13 mouse cellular contexts compared by ENCODE assay signal in genomic region chr1:86623001-86624000, GRCm38 (mm10). TPM values are rescaled to one million over a fixed set of nuclear protein-coding genes. Genes with fewer than 3 reads are reported as not detected.
DNase-seq lines count a peak whose midpoint lies in the region; ATAC-seq and TF ChIP-seq lines count a peak whose summit lies in the region.
"Had no signal": no experiment of that assay in that cellular context is flagged by ENCODE, and none has a peak within 500 bp of the region (broad histone marks: within the 10 kb centered on the region; RNA-seq: fewer than 3 reads in every experiment).

No protein-coding gene starts in this region.

- peak overlapping the region; percentile 23 for H3K4me2 ChIP-seq in kidney, embryonic 16.5 days (replicated peaks; ENCODE audit: low read depth, low read length)
- H3K4me2 ChIP-seq in limb, embryonic 14.5 days (replicated peaks; ENCODE audit: low read depth, low read length, severe bottlenecking): peak overlapping the region; percentile 19; the same call in 1 of the 2 replicates
- H3K4me2 ChIP-seq in forebrain, embryonic 11.5 days (ENCODE audit: low read depth, low read length, severe bottlenecking): no peak overlapping the region
- H3K4me2 ChIP-seq: forebrain, embryonic 15.5 days; midbrain, embryonic 13.5 days had no signal

- H3K4me3 ChIP-seq in kidney, embryonic 16.5 days (ENCODE audit: low read length): no peak overlapping the region
- H3K4me3 ChIP-seq in limb, embryonic 14.5 days (replicated peaks; ENCODE audit: low read length): no peak overlapping the region
- no peak overlapping the region for H3K4me3 ChIP-seq in forebrain, embryonic 11.5 days (ENCODE audit: low read depth, low read length)
- H3K4me3 ChIP-seq: embryonic facial prominence, embryonic 10.5 days; forebrain, embryonic 15.5 days; midbrain, embryonic 13.5 days had no signal

- no peaks in the 10 kb centered on the region; the same call in 1 of the 2 replicates for H3K9me3 ChIP-seq in kidney, embryonic 16.5 days (ENCODE audit: low read length)
- no peaks in the 10 kb centered on the region for H3K9me3 ChIP-seq in limb, embryonic 14.5 days (ENCODE audit: control insufficient read depth, low read length)
- no peaks in the 10 kb centered on the region for H3K9me3 ChIP-seq in forebrain, embryonic 11.5 days (ENCODE audit: control insufficient read depth, low read length)
- H3K9me3 ChIP-seq: embryonic facial prominence, embryonic 10.5 days; forebrain, embryonic 15.5 days; midbrain, embryonic 13.5 days had no signal

- 0 out of 2 replicates have a peak, but pooled peaks cover 4% of the 10 kb centered on the region for H3K27me3 ChIP-seq in kidney, embryonic 16.5 days (ENCODE audit: insufficient read depth, low read length)
- no peaks in the 10 kb centered on the region for H3K27me3 ChIP-seq in limb, embryonic 14.5 days (ENCODE audit: control insufficient read depth, insufficient read depth, low read length)
- H3K27me3 ChIP-seq in forebrain, embryonic 11.5 days (ENCODE audit: control insufficient read depth, insufficient read depth, low read length): no peaks in the 10 kb centered on the region
- H3K27me3 ChIP-seq: forebrain, embryonic 15.5 days; midbrain, embryonic 13.5 days had no signal

- no peak for TF ChIP-seq POLR2A in limb, embryonic 14.5 days (IDR thresholded peaks at IDR 0.05; ENCODE audit: borderline replicate concordance, extremely low read depth, insufficient read depth, insufficient read length)

- H3K36me3 ChIP-seq in kidney, embryonic 16.5 days (ENCODE audit: insufficient read depth, low read length): no peaks in the 10 kb centered on the region
- no peaks in the 10 kb centered on the region for H3K36me3 ChIP-seq in limb, embryonic 14.5 days (ENCODE audit: control insufficient read depth, insufficient read depth, low read length)
- no peaks in the 10 kb centered on the region for H3K36me3 ChIP-seq in forebrain, embryonic 11.5 days (ENCODE audit: control insufficient read depth, insufficient read depth, low read length)
- H3K36me3 ChIP-seq: embryonic facial prominence, embryonic 10.5 days; forebrain, embryonic 15.5 days; midbrain, embryonic 13.5 days had no signal

- ATAC-seq in kidney, embryonic 16.5 days (ENCODE audit: low FRiP score, low TSS enrichment): no peak; the same call in 1 of the 2 replicates
- peak; percentile 47; the same call in 1 of the 2 replicates for ATAC-seq in limb, embryonic 14.5 days (ENCODE audit: low FRiP score, low read depth)
- no peak for ATAC-seq in forebrain, embryonic 11.5 days (replicated peaks; ENCODE audit: low FRiP score)
- ATAC-seq: forebrain, embryonic 15.5 days; liver, postnatal 0 days; midbrain, embryonic 13.5 days had no signal

- H3K9ac ChIP-seq in kidney, embryonic 16.5 days (replicated peaks; ENCODE audit: low read length): peak overlapping the region; percentile 10; the same call in 1 of the 2 replicates
- no peak overlapping the region for H3K9ac ChIP-seq in limb, embryonic 14.5 days (ENCODE audit: low read depth, low read length, severe bottlenecking)
- no peak overlapping the region for H3K9ac ChIP-seq in forebrain, embryonic 11.5 days (ENCODE audit: low read length)
- H3K9ac ChIP-seq: forebrain, embryonic 15.5 days; liver, postnatal 0 days; midbrain, embryonic 13.5 days had no signal

- WGBS in kidney, embryonic 16.5 days: 19% methylated on average over 16 of the region's 16 CpGs
- whole genome bisulfite sequencing in limb, embryonic 14.5 days: 22% methylated on average over 16 of the region's 16 CpGs
- WGBS in forebrain, embryonic 11.5 days: 80% methylated on average over 16 of the region's 16 CpGs

- no peak overlapping the region for H3K27ac ChIP-seq in kidney, embryonic 16.5 days (ENCODE audit: low read length)
- H3K27ac ChIP-seq in limb, embryonic 14.5 days (replicated peaks; ENCODE audit: low read depth, low read length): no peak overlapping the region
- no peak overlapping the region for H3K27ac ChIP-seq in forebrain, embryonic 11.5 days (ENCODE audit: low read depth, low read length)
- H3K27ac ChIP-seq: embryonic facial prominence, embryonic 10.5 days; forebrain, embryonic 15.5 days; midbrain, embryonic 13.5 days had no signal

- no peak for DNase-seq in kidney, adult 8-10 months
- DNase-seq in 3T3-L1 (ENCODE audit: low read depth, low spot score): peak; percentile 96
- DNase-seq in MN1 (ENCODE audit: low spot score): peak; percentile 77
- DNase-seq in limb, embryonic 14.5 days (ENCODE audit: low spot score): no peak
- DNase-seq in gastrocnemius, adult 18-20 months (ENCODE audit: low spot score): no peak
- no peak for DNase-seq in forebrain, embryonic 11.5 days (ENCODE audit: low spot score)
- DNase-seq: cerebellum, adult 8-10 months; kidney, postnatal 36 days; liver, postnatal 0 days had no signal

- H3K4me1 ChIP-seq in kidney, embryonic 16.5 days (ENCODE audit: insufficient read depth, low read length): peaks cover 7% of the 10 kb centered on the region; the same call in 1 of the 2 replicates
- peaks cover 9% of the 10 kb centered on the region for H3K4me1 ChIP-seq in limb, embryonic 14.5 days (ENCODE audit: control insufficient read depth, insufficient read depth, low read length)
- no peaks in the 10 kb centered on the region for H3K4me1 ChIP-seq in forebrain, embryonic 11.5 days (replicated peaks; ENCODE audit: control insufficient read depth, insufficient read depth, low read length)
- H3K4me1 ChIP-seq: embryonic facial prominence, embryonic 10.5 days; forebrain, embryonic 15.5 days; midbrain, embryonic 13.5 days had no signal

RNA-seq across cellular contexts. Expression of gene Cops7b, which starts 40.6 kb away (rescaled TPM):
- polyA plus RNA-seq in kidney, embryonic 16.5 days (2015; fragmentation: Nextera tagmentation; extraction: Ambion mirVana): 45.4 and 47.6 TPM in 2 replicates
- polyA plus RNA-seq in limb, embryonic 14.5 days (2012; rRNA removed): 62.1 and 68.9 TPM in 2 replicates
- polyA plus RNA-seq in limb, embryonic 14.5 days (2014; fragmentation: Nextera tagmentation; extraction: Ambion mirVana): 35.6 and 42.6 TPM in 2 replicates
- 10 to 100 TPM; 10.3 to 10.5 TPM for total RNA-seq in gastrocnemius, adult 18-20 months (2021)
- polyA plus RNA-seq in forebrain, embryonic 11.5 days (2014; fragmentation: Nextera tagmentation; extraction: Ambion mirVana): 57.1 and 62.3 TPM in 2 replicates

RNA-seq across cellular contexts. Expression of gene Pde6d, which starts 40.9 kb away (rescaled TPM):
- 50.9 and 52.8 TPM in 2 replicates for polyA plus RNA-seq in kidney, embryonic 16.5 days (2015; fragmentation: Nextera tagmentation; extraction: Ambion mirVana)
- 61.1 and 63.2 TPM in 2 replicates for polyA plus RNA-seq in limb, embryonic 14.5 days (2012; rRNA removed)
- polyA plus RNA-seq in limb, embryonic 14.5 days (2014; fragmentation: Nextera tagmentation; extraction: Ambion mirVana): 63.0 and 69.7 TPM in 2 replicates
- total RNA-seq in gastrocnemius, adult 18-20 months (2021): 10 to 100 TPM; 27.5 to 29.3 TPM
- 81.0 and 88.0 TPM in 2 replicates for polyA plus RNA-seq in forebrain, embryonic 11.5 days (2014; fragmentation: Nextera tagmentation; extraction: Ambion mirVana)

RNA-seq across cellular contexts. Expression of gene Nppc, which starts 47.1 kb away (rescaled TPM):
- polyA plus RNA-seq in kidney, embryonic 16.5 days (2015; fragmentation: Nextera tagmentation; extraction: Ambion mirVana): 3.0 and 3.6 TPM in 2 replicates
- 5.6 and 6.4 TPM in 2 replicates for polyA plus RNA-seq in limb, embryonic 14.5 days (2012; rRNA removed)
- polyA plus RNA-seq in limb, embryonic 14.5 days (2014; fragmentation: Nextera tagmentation; extraction: Ambion mirVana): 4.7 and 6.1 TPM in 2 replicates
- total RNA-seq in gastrocnemius, adult 18-20 months (2021): under 1 TPM; 0.30 to 0.59 TPM
- 0.79 and 0.98 TPM in 2 replicates for polyA plus RNA-seq in forebrain, embryonic 11.5 days (2014; fragmentation: Nextera tagmentation; extraction: Ambion mirVana)
- polyA plus RNA-seq: liver, postnatal 0 days had no signal

Comparison
In these comparisons a context has a peak if more than half of its experiments do, and no peak if none do; other contexts are left out.
1. DNase-seq: peak in 3T3-L1 (single experiment) and MN1 (single experiment); none in kidney, adult 8-10 months (0 of 2), limb, embryonic 14.5 days (single experiment), gastrocnemius, adult 18-20 months (single experiment) and forebrain, embryonic 11.5 days (single experiment).